Mouse (Mus musculus) myocyte (in vitro differentiated cells): ENCODE data around the gene Zcchc7.

ENCODE experiments used
- CEBPB ChIP-seq: IDR thresholded peaks from 2 replicates; pipeline ENCODE4 v1.6.1; 2011; ENCODE audit warnings: mild to moderate bottlenecking, moderate library complexity; ENCODE audit not compliant: poor library complexity, insufficient read depth, severe bottlenecking
- MYOD1 ChIP-seq, 3 experiments: IDR thresholded peaks; one replicate each; pipeline ENCODE4 v1.6.1; 2011; ENCODE audit warnings: control low read depth in 2 of 3, low read depth in 2 of 3, mild to moderate bottlenecking in 2 of 3, moderate library complexity in 1 of 3; ENCODE audit not compliant: insufficient read length in 2 of 3, control insufficient read depth in 1 of 3

- TF ChIP-seq MYOD1 (IDR thresholded peaks at IDR 0.05; ENCODE audit: control insufficient read depth in 1 of 3, insufficient read length in 2 of 3, low read depth in 2 of 3) = no peak
- TF ChIP-seq CEBPB = no peak
Measured at GRCm38 (mm10) chr4:44940286-44940685, 184.6 kb downstream of the Zcchc7 start.
